8 mouse cellular contexts compared by ENCODE assay signal in genomic region chr6:37552760-37553159, GRCm38 (mm10). TPM values are rescaled to one million over a fixed set of nuclear protein-coding genes. Genes with fewer than 3 reads are reported as not detected.
A peak's percentile ranks its signal among the peaks of the same experiment; 100 is the strongest.
DNase-seq lines count a peak whose midpoint lies in the region; ATAC-seq lines count a peak whose summit lies in the region.

No protein-coding gene starts in this region.

- peak; percentile 70 for DNase-seq in kidney, adult 18-20 months
- peak; percentile 44 to 50 for DNase-seq in B cell, adult 2 months
- DNase-seq in adipocyte (ENCODE audit: low spot score), result peak; percentile 25
- DNase-seq in kidney, postnatal 14 days, result peak; percentile 49
- DNase-seq in urinary bladder, postnatal 36 days (ENCODE audit: low spot score in 2 of 2), result no peak
- no peak for DNase-seq in gastrocnemius, postnatal 4 days (ENCODE audit: low spot score in 2 of 2)

- no peak overlapping the region for H3K9ac ChIP-seq in kidney, embryonic 14.5 days (ENCODE audit: low read depth, low read length)

- H3K4me3 ChIP-seq in kidney, embryonic 14.5 days (ENCODE audit: low read length), result no peak overlapping the region

- no peak overlapping the region for H3K27ac ChIP-seq in kidney, embryonic 14.5 days (ENCODE audit: low read depth, low read length)

- no peaks in the 10 kb centered on the region for H3K27me3 ChIP-seq in kidney, embryonic 14.5 days (ENCODE audit: control insufficient read depth, insufficient read depth, low read length)

- no peak overlapping the region for H3K4me2 ChIP-seq in kidney, embryonic 14.5 days (replicated peaks; ENCODE audit: low read depth, low read length)

- ATAC-seq in kidney, embryonic 14.5 days (ENCODE audit: low FRiP score, low TSS enrichment), result no peak
- ATAC-seq in inflammation-experienced regulatory T-cells, adult 6 months, result no peak

- no peaks in the 10 kb centered on the region for H3K4me1 ChIP-seq in kidney, embryonic 14.5 days (ENCODE audit: control insufficient read depth, insufficient read depth, low read length)

- H3K36me3 ChIP-seq in kidney, embryonic 14.5 days (ENCODE audit: control insufficient read depth, insufficient read depth, low read length), result no peaks in the 10 kb centered on the region

- 87% methylated on average over 2 of the region's 2 CpGs for WGBS in kidney, embryonic 14.5 days

- H3K9me3 ChIP-seq in kidney, embryonic 14.5 days (ENCODE audit: control insufficient read depth, low read length), result no peaks in the 10 kb centered on the region

RNA-seq across cellular contexts. Expression of gene Akr1d1, which starts 22.8 kb away (rescaled TPM):
- polyA plus RNA-seq in kidney, embryonic 14.5 days (2014; fragmentation: Nextera tagmentation; extraction: Ambion mirVana), result 0.08 TPM in 1 of 2 replicates, not detected in the other
- not detected for polyA plus RNA-seq in inflammation-experienced regulatory T-cells, adult 6 months (2017; shearing (Covaris generic))
- under 1 TPM in 1 of 2 experiments, not detected in 1; 0.31 TPM for total RNA-seq in gastrocnemius, postnatal 4 days (2021)

Comparison
In these comparisons a context has a peak if more than half of its experiments do, and no peak if none do; other contexts are left out.
1. DNase-seq: peak in kidney, adult 18-20 months (single experiment), B cell, adult 2 months (2 of 2), adipocyte (single experiment) and kidney, postnatal 14 days (single experiment); none in urinary bladder, postnatal 36 days (0 of 2) and gastrocnemius, postnatal 4 days (0 of 2).